Mouse (Mus musculus) E14TG2a.4 (cell line): Measurements from ENCODE around the gene 1110032A03Rik.

ENCODE experiments used
- H3K27me3 ChIP-seq: 2 replicates; pipeline ENCODE4 v1.6.1; 2014; ENCODE audit warnings: low read length, control low read depth; ENCODE audit not compliant: insufficient read depth
- H3K36me3 ChIP-seq: 2 replicates; pipeline ENCODE4 v1.6.1; 2014; ENCODE audit warnings: low read length, control low read depth; ENCODE audit not compliant: insufficient read depth
- H3K4me1 ChIP-seq: replicated peaks from 2 replicates; pipeline ENCODE4 v1.6.1; 2014; ENCODE audit warnings: low read depth, low read length, control low read depth
- H3K4me3 ChIP-seq: replicated peaks from 2 replicates; pipeline ENCODE4 v1.5.1; 2014; ENCODE audit warnings: mild to moderate bottlenecking, low read length
- H3K9me3 ChIP-seq: 2 replicates; pipeline ENCODE4 v1.6.1; 2014; ENCODE audit warnings: low read length, control low read depth
- CTCF ChIP-seq: conservative IDR thresholded peaks from 2 replicates; pipeline ENCODE4 v1.5.1; 2014; ENCODE audit warnings: low read length
- NANOG ChIP-seq: IDR thresholded peaks from 2 replicates; pipeline ENCODE4 v1.6.1; 2014; ENCODE audit warnings: borderline replicate concordance, low read length, mixed read lengths
- POU5F1 ChIP-seq: IDR thresholded peaks from 2 replicates; pipeline ENCODE4 v1.6.1; 2014; ENCODE audit warnings: low read length, borderline replicate concordance

Gene 1110032A03Rik

DNA sequence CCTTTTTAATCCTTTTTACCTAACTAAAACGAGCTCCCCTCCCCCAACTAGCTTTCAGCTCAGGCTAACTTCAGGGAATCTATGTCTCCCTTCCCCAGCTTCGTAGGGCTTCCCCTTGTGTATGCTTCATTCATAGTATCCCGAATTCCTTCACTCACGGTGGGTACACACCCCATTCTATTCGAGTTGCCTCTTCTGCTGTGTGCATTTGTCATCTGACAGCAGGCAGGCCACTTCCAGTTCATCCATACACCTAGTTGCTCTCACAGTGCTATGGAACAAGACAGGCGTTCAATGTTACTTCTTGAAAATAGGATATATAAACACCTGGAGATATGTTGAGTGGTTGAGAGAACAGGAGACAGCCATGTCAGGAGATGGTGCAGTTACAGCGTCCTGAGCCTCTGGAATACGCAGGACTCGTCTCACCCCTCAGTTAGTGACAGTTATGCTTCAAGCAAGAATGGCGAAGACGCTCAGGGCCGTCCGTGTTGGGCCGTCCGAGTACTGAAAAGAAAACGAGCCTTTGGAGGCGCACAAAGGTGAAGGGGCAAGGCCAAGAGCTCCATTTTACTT is 7.7 kb downstream of the 1110032A03Rik start:
- H3K4me3 ChIP-seq = peak overlapping the region; percentile 89
- no peak for TF ChIP-seq CTCF
- TF ChIP-seq POU5F1 = no peak
- no peak for TF ChIP-seq NANOG
- H3K9me3 ChIP-seq = no peaks in the 10 kb centered on the region
- H3K27me3 ChIP-seq = no peaks in the 10 kb centered on the region
- H3K4me1 ChIP-seq = peaks cover 20% of the 10 kb centered on the region
- peaks cover 26% of the 10 kb centered on the region for H3K36me3 ChIP-seq

DNA sequence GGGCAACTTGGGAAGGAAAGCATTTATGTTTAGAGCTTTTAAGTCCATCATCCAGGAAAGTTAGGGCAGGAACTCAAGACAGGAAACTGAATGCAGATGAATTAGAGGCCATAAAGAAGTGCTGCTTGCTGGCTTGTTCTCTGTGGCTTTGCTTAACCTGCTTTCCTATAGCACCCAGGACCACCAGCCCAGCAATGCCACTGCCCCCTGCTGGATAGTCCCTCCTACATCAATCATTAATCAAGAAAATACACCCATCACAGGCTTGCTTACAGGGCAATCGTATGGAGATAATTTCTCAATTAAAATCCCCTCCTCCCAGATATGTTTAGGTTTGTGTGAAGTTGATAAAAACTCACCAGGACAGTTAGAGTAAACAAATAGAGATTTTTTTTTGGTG is 12.0 kb downstream of the 1110032A03Rik start:
- TF ChIP-seq CTCF = no peak
- no peak for TF ChIP-seq NANOG
- TF ChIP-seq POU5F1 = no peak
- Histone ChIP-seq H3K4me1 (peaks cover 10% of the 10 kb centered on the region), H3K36me3 (no peaks in the 10 kb centered on the region), H3K4me3 (no peak overlapping the region), H3K9me3 (no peaks in the 10 kb centered on the region), H3K27me3 (no peaks in the 10 kb centered on the region)

DNA sequence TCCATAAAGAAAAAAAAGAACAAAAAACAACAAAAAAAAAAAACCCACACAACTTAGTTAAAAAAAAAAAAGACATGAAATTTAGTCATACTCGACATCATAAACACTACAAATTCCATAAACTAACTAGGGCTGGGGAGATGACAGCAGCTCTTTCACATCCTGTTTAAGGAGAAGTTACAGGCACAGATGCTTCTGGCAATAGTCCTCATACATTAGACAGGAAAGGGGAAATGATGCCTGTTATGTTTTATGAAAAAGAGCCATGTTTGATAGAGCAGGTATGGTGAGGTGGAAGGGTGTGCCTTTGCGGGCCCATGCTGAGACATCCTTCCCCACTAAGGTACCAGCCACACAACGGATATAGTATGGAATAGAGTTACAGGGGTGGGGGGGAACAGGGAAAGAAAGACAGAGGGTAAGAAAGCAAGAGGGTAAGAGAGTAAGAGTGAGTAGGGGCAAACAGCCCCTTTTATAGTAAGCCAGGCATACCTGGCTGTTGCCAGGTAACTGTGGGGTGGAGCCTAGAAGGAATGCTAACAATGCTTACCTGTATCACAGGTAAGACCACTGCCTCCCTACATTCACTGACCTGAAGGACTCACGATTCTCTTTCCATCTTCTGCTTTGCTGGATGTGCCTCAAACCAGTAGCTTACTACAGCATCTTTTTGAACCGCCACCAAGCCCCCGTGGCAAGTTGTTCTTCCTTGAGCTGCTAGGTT is 13.6 kb downstream of the 1110032A03Rik start:
- Histone ChIP-seq H3K36me3 (no peaks in the 10 kb centered on the region), H3K4me1 (no peaks in the 10 kb centered on the region), H3K27me3 (no peaks in the 10 kb centered on the region), H3K9me3 (no peaks in the 10 kb centered on the region), H3K4me3 (no peak overlapping the region)
- no peak for TF ChIP-seq NANOG

DNA sequence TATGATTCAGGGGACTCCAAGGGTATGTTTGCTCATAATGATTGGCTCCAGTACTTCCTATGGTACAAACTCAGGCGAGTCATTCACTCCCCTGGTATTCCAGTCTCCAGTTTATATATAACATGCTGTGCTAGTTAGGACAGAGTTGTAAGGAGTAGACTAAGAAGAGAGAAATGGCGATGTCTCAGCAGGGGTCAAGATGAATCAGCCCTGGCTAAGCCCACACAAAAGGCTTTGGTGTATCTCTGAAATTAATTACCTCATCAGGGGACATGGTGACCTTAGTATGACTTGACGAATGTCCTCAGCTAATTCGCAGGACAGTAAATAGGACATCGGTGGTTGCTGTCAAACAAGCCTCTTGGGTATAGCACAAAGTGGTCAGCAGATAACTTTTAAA is 18.6 kb downstream of the 1110032A03Rik start:
- peaks cover 23% of the 10 kb centered on the region for H3K4me1 ChIP-seq
- H3K4me3 ChIP-seq = no peak overlapping the region
- H3K27me3 ChIP-seq = peaks cover 27% of the 10 kb centered on the region
- TF ChIP-seq CTCF (no peak), NANOG (no peak), POU5F1 (no peak)
- H3K9me3 ChIP-seq = no peaks in the 10 kb centered on the region
- H3K36me3 ChIP-seq = no peaks in the 10 kb centered on the region

DNA sequence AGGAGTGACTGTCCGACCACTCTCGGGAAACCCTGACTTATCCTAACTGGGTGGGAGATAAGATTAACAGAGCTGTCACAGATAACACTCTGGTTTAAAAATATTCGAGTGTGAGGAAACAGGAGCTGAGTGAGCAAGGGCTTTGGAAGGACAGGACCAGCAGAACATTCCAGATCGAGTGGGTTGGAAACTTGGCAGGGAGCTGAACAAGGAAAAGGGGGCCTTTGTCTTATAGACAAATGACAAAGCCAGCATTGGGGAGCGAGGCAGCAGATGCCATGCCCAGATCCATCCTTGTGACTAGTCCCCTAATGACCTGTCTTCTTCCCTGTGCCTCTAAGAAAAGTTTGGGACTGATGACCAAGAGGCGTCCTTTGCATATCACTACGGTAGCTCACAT is 21.4 kb downstream of the 1110032A03Rik start:
- no peak overlapping the region for H3K4me3 ChIP-seq
- no peaks in the 10 kb centered on the region for H3K36me3 ChIP-seq
- peaks cover 47% of the 10 kb centered on the region for H3K27me3 ChIP-seq
- H3K9me3 ChIP-seq = no peaks in the 10 kb centered on the region
- H3K4me1 ChIP-seq = peaks cover 35% of the 10 kb centered on the region
- TF ChIP-seq NANOG (no peak), CTCF (no peak)

DNA sequence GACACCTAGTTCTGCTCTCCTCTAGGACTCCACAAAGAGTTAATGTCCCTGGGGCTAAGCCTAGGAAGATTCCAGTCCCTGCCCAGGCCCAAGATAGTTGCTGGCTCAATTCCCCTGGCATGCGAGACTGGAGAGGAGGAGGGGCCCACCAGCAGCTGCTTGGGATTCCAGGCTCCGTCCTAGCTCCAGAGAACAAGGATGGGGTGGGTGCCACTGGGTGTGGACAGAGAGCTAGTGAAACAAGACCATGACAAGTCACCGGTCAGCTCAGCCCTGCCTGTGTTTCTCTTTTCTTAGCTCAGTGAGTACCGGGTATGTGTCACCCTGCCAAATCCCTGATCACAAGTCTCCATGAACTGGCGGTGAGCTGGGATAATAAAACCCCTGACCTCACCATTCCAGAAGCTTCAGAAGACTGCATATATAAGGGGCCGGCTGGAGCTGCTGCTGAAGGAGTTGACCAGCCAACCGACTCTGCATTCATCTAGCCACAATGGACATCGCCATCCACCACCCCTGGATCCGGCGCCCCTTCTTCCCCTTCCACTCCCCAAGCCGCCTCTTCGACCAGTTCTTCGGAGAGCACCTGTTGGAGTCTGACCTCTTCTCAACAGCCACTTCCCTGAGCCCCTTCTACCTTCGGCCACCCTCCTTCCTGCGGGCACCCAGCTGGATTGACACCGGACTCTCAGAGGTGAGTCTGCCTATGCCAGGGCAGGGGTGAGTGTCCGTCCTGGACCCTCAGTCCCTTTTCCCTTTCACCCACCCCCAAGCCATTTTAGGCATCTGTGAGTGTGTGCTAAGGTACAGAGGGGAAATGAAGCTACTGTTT is 22.3 kb downstream of the 1110032A03Rik start:
- H3K27me3 ChIP-seq = peaks cover 47% of the 10 kb centered on the region
- H3K36me3 ChIP-seq = no peaks in the 10 kb centered on the region
- peak overlapping the region; percentile 27; the same call in 1 of the 2 replicates for H3K4me3 ChIP-seq
- H3K4me1 ChIP-seq = peaks cover 35% of the 10 kb centered on the region
- no peaks in the 10 kb centered on the region for H3K9me3 ChIP-seq
- TF ChIP-seq NANOG (no peak), CTCF (no peak), POU5F1 (no peak)

DNA sequence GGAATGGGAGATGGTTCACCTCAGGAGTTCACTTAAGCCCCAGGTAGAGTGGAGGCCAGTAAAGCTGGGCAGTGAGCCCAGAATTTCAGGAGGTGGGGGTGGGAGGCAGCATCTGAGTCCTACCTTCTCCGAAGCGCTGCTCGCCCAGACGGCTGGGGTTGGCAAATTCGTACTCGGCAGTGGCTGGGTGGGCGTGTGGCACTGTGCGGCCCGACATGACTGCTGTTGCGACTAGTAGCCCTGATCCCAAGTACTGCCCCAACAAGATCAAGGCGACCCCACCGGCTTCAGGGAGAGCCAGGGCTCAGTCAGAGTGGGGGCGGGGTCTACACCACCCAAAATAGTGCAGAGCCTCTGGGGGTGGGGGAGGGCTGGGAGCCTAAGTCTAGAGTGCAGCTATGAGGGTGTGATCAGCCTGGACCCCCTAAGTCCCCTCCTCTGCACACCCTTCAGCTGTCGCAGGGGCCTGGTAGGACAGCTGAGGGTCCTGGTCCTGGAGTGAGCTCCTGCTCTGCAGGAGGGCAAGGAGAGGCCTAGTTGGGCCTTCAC is 23.2 kb downstream of the 1110032A03Rik start, which contains the start of gene Hspb2:
Gene Hspb2 (minus strand): TSS at position 301 of the 549 bp plus-strand sequence.
- Histone ChIP-seq H3K36me3 (no peaks in the 10 kb centered on the region), H3K4me3 (peak within 1 kb of the TSS; percentile 71), H3K4me1 (peaks cover 36% of the 10 kb centered on the region), H3K27me3 (peaks cover 48% of the 10 kb centered on the region), H3K9me3 (no peaks in the 10 kb centered on the region)
- TF ChIP-seq CTCF = no peak
- no peak for TF ChIP-seq POU5F1
- no peak for TF ChIP-seq NANOG

DNA sequence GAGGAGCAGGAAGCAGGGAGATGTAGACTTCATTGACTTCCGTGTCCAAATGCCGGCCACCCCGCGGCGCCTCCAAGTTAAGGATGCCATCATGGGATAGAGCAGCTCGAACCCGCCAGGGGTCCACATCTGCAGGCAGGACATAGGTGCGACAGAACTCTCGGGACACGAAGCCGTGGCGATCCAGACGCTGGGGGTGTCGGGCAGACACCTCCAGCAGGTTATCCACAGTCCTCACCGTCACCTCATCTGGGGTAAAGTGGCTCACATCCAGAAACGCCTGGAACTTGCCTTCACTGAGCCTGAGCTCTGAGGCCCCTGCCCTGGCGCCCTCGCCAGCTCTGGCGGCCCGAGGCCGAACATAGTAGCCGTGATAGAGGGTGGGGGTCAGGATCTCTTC is 24.0 kb downstream of the 1110032A03Rik start, which contains the start of gene Cryab:
Gene Cryab (plus strand): TSS at position 3 of the 400 bp plus-strand sequence.
- Histone ChIP-seq H3K4me3 (peak within 1 kb of the TSS; percentile 71), H3K9me3 (no peaks in the 10 kb centered on the region), H3K4me1 (peaks cover 42% of the 10 kb centered on the region), H3K36me3 (no peaks in the 10 kb centered on the region), H3K27me3 (peaks cover 51% of the 10 kb centered on the region)
- no peak for TF ChIP-seq CTCF
- no peak for TF ChIP-seq POU5F1
- TF ChIP-seq NANOG = no peak
